Mouse (Mus musculus): ENCODE measurements around the gene Map2k6.

GRCm38 (mm10) chr11:110385487-110385886 lies 13.4 kb upstream of the Map2k6 start:
- TF ChIP-seq CTCF (IDR thresholded peaks at IDR 0.05) (no peak), EP300 (IDR thresholded peaks at IDR 0.05) (no peak)
